ENCODE assay signal across 17 mouse cellular contexts in genomic region chr11:79017161-79017606, GRCm38 (mm10). TPM values are rescaled to one million over a fixed set of nuclear protein-coding genes. Genes with fewer than 3 reads are reported as not detected.
DNase-seq lines count a peak whose midpoint lies in the region; TF ChIP-seq lines count a peak whose summit lies in the region.
"Had no signal": no experiment of that assay in that cellular context is flagged by ENCODE, and none has a peak within 500 bp of the region (broad histone marks: within the 10 kb centered on the region; RNA-seq: fewer than 3 reads in every experiment).

No protein-coding gene starts in this region.

- WGBS in spleen, adult 2 months: 20% methylated on average over 7 of the region's 7 CpGs

- H3K27ac ChIP-seq in spleen, adult 2 months (ENCODE audit: insufficient read depth, low read length): peak overlapping the region; percentile 62
- H3K27ac ChIP-seq in bone marrow macrophage, adult 2 months (ENCODE audit: insufficient read depth, low read depth, low read length): peak overlapping the region; percentile 30
- H3K27ac ChIP-seq: forebrain, embryonic 15.5 days; layer of hippocampus, adult 2 months; limb, embryonic 13.5 days had no signal

- H3K4me1 ChIP-seq in spleen, adult 2 months (ENCODE audit: control insufficient read depth, insufficient read depth, insufficient read length): peaks cover 4% of the 10 kb centered on the region; the same call in 1 of the 2 replicates
- H3K4me1 ChIP-seq in bone marrow macrophage, adult 2 months (ENCODE audit: control insufficient read depth, insufficient read depth, low read length): peaks cover 9% of the 10 kb centered on the region
- H3K4me1 ChIP-seq: forebrain, embryonic 15.5 days had no signal

- TF ChIP-seq POLR2A in spleen, adult 2 months (IDR thresholded peaks at IDR 0.05; ENCODE audit: low read depth, low read length): no peak
- no peak for TF ChIP-seq POLR2A in bone marrow macrophage, adult 2 months (IDR thresholded peaks at IDR 0.05; ENCODE audit: borderline replicate concordance, low read depth, low read length)

- no peak overlapping the region for H3K4me3 ChIP-seq in spleen, adult 2 months (ENCODE audit: extremely low read depth, insufficient read depth, insufficient read length)
- H3K4me3 ChIP-seq in bone marrow macrophage, adult 2 months (ENCODE audit: insufficient read depth, low read length): peak overlapping the region; percentile 31
- H3K4me3 ChIP-seq: erythroblast, embryonic 14.5 days; forebrain, embryonic 15.5 days; layer of hippocampus, adult 2 months; limb, embryonic 13.5 days; myocyte had no signal

- no peaks in the 10 kb centered on the region for H3K27me3 ChIP-seq in spleen, adult 2 months (ENCODE audit: control insufficient read depth, insufficient read depth, low read length)
- H3K27me3 ChIP-seq: forebrain, embryonic 15.5 days; limb, embryonic 13.5 days had no signal

- peaks cover 2% of the 10 kb centered on the region; the same call in 1 of the 2 replicates for H3K36me3 ChIP-seq in spleen, adult 2 months (ENCODE audit: control insufficient read depth, insufficient read depth, low read length)

- DNase-seq in adrenal gland, postnatal 14 days: peak; percentile 6
- no peak for DNase-seq in adrenal gland, adult (ENCODE audit: inconsistent age in 2 of 2, low spot score in 1 of 2)
- peak in 1 of 2 experiments; percentile 36 for DNase-seq in spleen, adult 2 months (ENCODE audit: low read depth in 1 of 2, low spot score in 2 of 2)
- no peak for DNase-seq in spleen, adult 12 weeks (ENCODE audit: low spot score)
- DNase-seq in monocyte, adult 2 months (ENCODE audit: low read depth in 1 of 2, low spot score in 2 of 2): peak; percentile 23 to 56
- DNase-seq in testis, postnatal 14 days (ENCODE audit: low spot score): no peak
- DNase-seq in kidney, postnatal 14 days: no peak
- DNase-seq: adrenal gland, adult 8-10 months; cerebellum, adult 8-10 months; heart, postnatal 4 days; lung, embryonic 14.5 days had no signal

- TF ChIP-seq CTCF in spleen, adult 2 months (IDR thresholded peaks at IDR 0.05; ENCODE audit: extremely low read depth, insufficient read depth, insufficient read length, insufficient replicate concordance): no peak
- no peak for TF ChIP-seq CTCF in bone marrow macrophage, adult 2 months (IDR thresholded peaks at IDR 0.05; ENCODE audit: low read depth, low read length)

RNA-seq across cellular contexts. Expression of gene Lgals9, which starts 32.4 kb away (rescaled TPM):
- total RNA-seq in adrenal gland, postnatal 14 days (2021): 39.8 and 79.2 TPM in 2 replicates
- 103 and 113 TPM in 2 replicates for polyA plus RNA-seq in spleen, adult 2 months (2012; rRNA removed)
- polyA plus RNA-seq in bone marrow macrophage, adult 2 months (2012; ENCODE audit: insufficient read depth, insufficient read length, missing spikeins): 114 and 145 TPM in 2 replicates

Comparison
In these comparisons a context has a peak if more than half of its experiments do, and no peak if none do; other contexts are left out.
1. DNase-seq: peak in adrenal gland, postnatal 14 days (single experiment) and monocyte, adult 2 months (2 of 2); none in adrenal gland, adult (0 of 2), spleen, adult 12 weeks (single experiment), testis, postnatal 14 days (single experiment) and kidney, postnatal 14 days (single experiment).